Mouse (Mus musculus) bone marrow, adult 2 months (tissue): ENCODE measurements around the gene Wdr91. TPM values are rescaled to one million over a fixed set of nuclear protein-coding genes. Genes with fewer than 3 reads are reported as not detected.

ENCODE experiments used
- H3K27ac ChIP-seq: fragments of 200-500 bp; 2 replicates; pipeline ENCODE4 v1.5.1; 2012; ENCODE audit warnings: low read depth, mild to moderate bottlenecking, control low read depth, inconsistent platforms, low read length; ENCODE audit not compliant: control insufficient read depth, poor library complexity, insufficient read depth
- H3K4me1 ChIP-seq: fragments of 200-500 bp; 2 replicates; pipeline ENCODE4 v1.6.1; 2011; ENCODE audit warnings: low read length; ENCODE audit not compliant: control insufficient read depth, insufficient read depth
- H3K4me3 ChIP-seq: fragments of 200-500 bp; replicated peaks from 2 replicates; pipeline ENCODE3; 2011; ENCODE audit warnings: mild to moderate bottlenecking, low read depth, low read length, control low read depth; ENCODE audit not compliant: control insufficient read depth
- CTCF ChIP-seq: fragments of 200-500 bp; IDR thresholded peaks from 2 replicates; pipeline ENCODE4 v1.5.1; 2011; ENCODE audit warnings: low read length, control low read depth; ENCODE audit not compliant: control insufficient read depth, insufficient read depth
- POLR2A ChIP-seq: fragments of 200-500 bp; IDR thresholded peaks from 2 replicates; pipeline ENCODE4 v1.6.1; 2011; ENCODE audit warnings: low read depth, mild to moderate bottlenecking, control low read depth, low read length, borderline replicate concordance; ENCODE audit not compliant: control insufficient read depth
- WGBS: fragments of 180-500 bp; shearing (Covaris S2); methylation state at CpG from one replicate; pipeline ENCODE4 v1.1.7; 2018; 5-methylcytosine and 5-hydroxymethylcytosine counted together
- polyA plus RNA-seq: library from polyadenylated mRNA; stranded (reverse); fragments of >200 nt; gene quantifications from 2 replicates; pipeline ENCODE4 v1.2.4, GENCODE M21; 2011; ENCODE audit warnings: low replicate concordance; ENCODE audit not compliant: missing spikeins, insufficient read depth, insufficient read length

Gene Wdr91
- polyA plus RNA-seq, 1 experiment: 27.6 TPM

- 30% methylated on average over 4 of the region's 4 CpGs for WGBS
- no peak for TF ChIP-seq POLR2A
- peak; percentile 83 for TF ChIP-seq CTCF
- no peak overlapping the region for H3K4me3 ChIP-seq
- no peaks in the 10 kb centered on the region for H3K4me1 ChIP-seq
- H3K27ac ChIP-seq: no peak overlapping the region
Observed at GRCm38 (mm10) chr6:34927156-34927555, 16.5 kb upstream of the Wdr91 start.

GRCm38 (mm10) chr6:34921941-34922340, 11.3 kb upstream of the Wdr91 start:
- WGBS: 55% methylated on average over 14 of the region's 14 CpGs
- Histone ChIP-seq H3K4me3 (no peak overlapping the region), H3K27ac (no peak overlapping the region), H3K4me1 (no peaks in the 10 kb centered on the region)
- TF ChIP-seq POLR2A (no peak), CTCF (peak; percentile 91)

GRCm38 (mm10) chr6:34920631-34921030, 10.0 kb upstream of the Wdr91 start:
- WGBS: 89% methylated on average over 12 of the region's 12 CpGs
- TF ChIP-seq CTCF (no peak), POLR2A (no peak)
- Histone ChIP-seq H3K4me3 (no peak overlapping the region), H3K27ac (no peak overlapping the region), H3K4me1 (no peaks in the 10 kb centered on the region)

GRCm38 (mm10) chr6:34919956-34920355, 9.3 kb upstream of the Wdr91 start, which contains the start of gene Stra8:
Gene Stra8 (plus strand): TSS chr6:34920163.
- no peak within 1 kb of the TSS for H3K4me3 ChIP-seq

GRCm38 (mm10) chr6:34919146-34919545, 8.5 kb upstream of the Wdr91 start:
- no peak overlapping the region for H3K27ac ChIP-seq
- no peak overlapping the region for H3K4me3 ChIP-seq
- no peaks in the 10 kb centered on the region for H3K4me1 ChIP-seq
- TF ChIP-seq CTCF (no peak), POLR2A (no peak)
- 87% methylated on average over 7 of the region's 7 CpGs for WGBS

More at GRCm38 (mm10) chr6:34919956-34920355, 9.3 kb upstream of the Wdr91 start, which contains the start of gene Stra8:
- 74% methylated on average over 10 of the region's 10 CpGs for whole genome bisulfite sequencing
- Histone ChIP-seq H3K4me1 (no peaks in the 10 kb centered on the region), H3K27ac (no peak within 1 kb of the TSS)
- TF ChIP-seq CTCF (no peak), POLR2A (no peak)

- H3K4me3 ChIP-seq: no peak overlapping the region
- no peak overlapping the region for H3K27ac ChIP-seq
- TF ChIP-seq CTCF (no peak), POLR2A (no peak)
- WGBS: 63% methylated on average over 3 of the region's 3 CpGs
- no peaks in the 10 kb centered on the region; the same call in 1 of the 2 replicates for H3K4me1 ChIP-seq
Observed at GRCm38 (mm10) chr6:34914462-34914861, 3.8 kb upstream of the Wdr91 start.

GRCm38 (mm10) chr6:34913341-34914040, 2.8 kb upstream of the Wdr91 start:
- Histone ChIP-seq H3K27ac (no peak overlapping the region), H3K4me1 (no peaks in the 10 kb centered on the region; the same call in 1 of the 2 replicates), H3K4me3 (no peak overlapping the region)
- no peak for TF ChIP-seq CTCF
- TF ChIP-seq POLR2A: no peak
- 87% methylated on average over 13 of the region's 13 CpGs for WGBS

GRCm38 (mm10) chr6:34909631-34910345, 888 bp downstream of the Wdr91 start:
- peak overlapping the region; percentile 92 for H3K4me3 ChIP-seq
- TF ChIP-seq POLR2A (no peak), CTCF (no peak)
- H3K4me1 ChIP-seq: peaks cover 3% of the 10 kb centered on the region; the same call in 1 of the 2 replicates
- H3K27ac ChIP-seq: peak overlapping the region; percentile 79; the same call in 1 of the 2 replicates
- 49% methylated on average over 8 of the region's 8 CpGs for WGBS
